Mouse (Mus musculus) lung, embryonic 15.5 days (tissue): ENCODE data around the gene Card19. TPM values are rescaled to one million over a fixed set of nuclear protein-coding genes. Genes with fewer than 3 reads are reported as not detected.

Experiments used
- ATAC-seq: fragments of 200-750 bp; cut with Nextera tagmentation; 2 replicates; pipeline ENCODE4 v1.8.0; 2017; ENCODE audit warnings: moderate number of reproducible peaks, borderline replicate concordance; ENCODE audit not compliant: low FRiP score, low TSS enrichment; ENCODE audit errors: extremely low read depth
- H3K27ac ChIP-seq: fragments of 300-500 bp; sonication (generic); 2 replicates; pipeline ENCODE4 v1.5.1; 2015; ENCODE audit warnings: moderate library complexity, mild to moderate bottlenecking, inconsistent platforms
- H3K27me3 ChIP-seq: fragments of 300-500 bp; sonication (generic); 2 replicates; pipeline ENCODE4 v1.6.1; 2015; ENCODE audit warnings: inconsistent platforms
- H3K36me3 ChIP-seq: fragments of 300-500 bp; sonication (generic); 2 replicates; pipeline ENCODE4 v1.6.1; 2015; ENCODE audit warnings: inconsistent platforms
- H3K4me1 ChIP-seq: fragments of 300-500 bp; sonication (generic); 2 replicates; pipeline ENCODE4 v1.6.1; 2015; ENCODE audit warnings: inconsistent platforms
- H3K4me2 ChIP-seq: fragments of 300-500 bp; sonication (generic); 2 replicates; pipeline ENCODE4 v1.6.1; 2015; ENCODE audit warnings: inconsistent platforms, mild to moderate bottlenecking, moderate library complexity
- H3K4me3 ChIP-seq: fragments of 300-500 bp; sonication (generic); 2 replicates; pipeline ENCODE4 v1.5.1; 2015; ENCODE audit warnings: mild to moderate bottlenecking, inconsistent platforms
- H3K9ac ChIP-seq: fragments of 300-500 bp; sonication (generic); 2 replicates; pipeline ENCODE4 v1.6.1; 2015; ENCODE audit warnings: inconsistent platforms
- H3K9me3 ChIP-seq: fragments of 300-500 bp; sonication (generic); 2 replicates; pipeline ENCODE4 v1.6.1; 2016; ENCODE audit warnings: inconsistent platforms
- WGBS: fragments of 180-500 bp; shearing (Covaris S2); methylation state at CpG from one replicate; pipeline ENCODE4 v1.1.7; 2015; 5-methylcytosine and 5-hydroxymethylcytosine counted together
- polyA plus RNA-seq: library from polyadenylated mRNA; unstranded; fragments of >200 nt; fragmentation: Nextera tagmentation; extraction: Ambion mirVana; gene quantifications from 2 replicates; pipeline ENCODE4 v1.2.1, GENCODE M21; 2015

Card19 gene
- polyA plus RNA-seq, 1 experiment from 2014 or later = 52.6 TPM

- Histone ChIP-seq H3K4me1 (peaks cover 6% of the 10 kb centered on the region; the same call in 1 of the 2 replicates), H3K27ac (no peak overlapping the region), H3K4me2 (no peak overlapping the region), H3K9ac (no peak overlapping the region), H3K9me3 (no peaks in the 10 kb centered on the region), H3K27me3 (no peaks in the 10 kb centered on the region), H3K36me3 (no peaks in the 10 kb centered on the region), H3K4me3 (no peak overlapping the region)
- ATAC-seq = no peak
- WGBS = 81% methylated on average over 5 of the region's 5 CpGs
Measured at GRCm38 (mm10) chr13:49180274-49180673, 35.6 kb downstream of the Card19 start.

GRCm38 (mm10) chr13:49178839-49179585 is 36.8 kb downstream of the Card19 start:
- no peak overlapping the region for H3K4me2 ChIP-seq
- peak; percentile 56; the same call in 1 of the 2 replicates for ATAC-seq
- no peaks in the 10 kb centered on the region for H3K27me3 ChIP-seq
- H3K36me3 ChIP-seq = no peaks in the 10 kb centered on the region
- H3K9me3 ChIP-seq = no peaks in the 10 kb centered on the region
- H3K9ac ChIP-seq = no peak overlapping the region
- 54% methylated on average over 19 of the region's 19 CpGs for WGBS
- peak overlapping the region; percentile 30; the same call in 1 of the 2 replicates for H3K27ac ChIP-seq
- peaks cover 6% of the 10 kb centered on the region; the same call in 1 of the 2 replicates for H3K4me1 ChIP-seq
- no peak overlapping the region for H3K4me3 ChIP-seq

- Histone ChIP-seq H3K36me3 (no peaks in the 10 kb centered on the region), H3K4me1 (peaks cover 5% of the 10 kb centered on the region), H3K4me2 (no peak overlapping the region), H3K27ac (no peak overlapping the region), H3K9ac (no peak overlapping the region), H3K27me3 (no peaks in the 10 kb centered on the region), H3K9me3 (no peaks in the 10 kb centered on the region), H3K4me3 (no peak overlapping the region)
- no peak for ATAC-seq
- WGBS = 70% methylated on average over 10 of the region's 10 CpGs
Measured at GRCm38 (mm10) chr13:49175509-49175908, 40.3 kb downstream of the Card19 start.

GRCm38 (mm10) chr13:49172971-49173596 is 42.8 kb downstream of the Card19 start:
- H3K27ac ChIP-seq = no peak overlapping the region
- no peaks in the 10 kb centered on the region for H3K27me3 ChIP-seq
- H3K9me3 ChIP-seq = no peaks in the 10 kb centered on the region
- no peak overlapping the region for H3K4me3 ChIP-seq
- H3K4me1 ChIP-seq = peaks cover 5% of the 10 kb centered on the region; the same call in 1 of the 2 replicates
- no peaks in the 10 kb centered on the region for H3K36me3 ChIP-seq
- H3K4me2 ChIP-seq = no peak overlapping the region
- no peak overlapping the region for H3K9ac ChIP-seq
- WGBS = 6% methylated on average over 12 of the region's 12 CpGs
- ATAC-seq = peak; percentile 73; the same call in 1 of the 2 replicates

- Histone ChIP-seq H3K36me3 (no peaks in the 10 kb centered on the region), H3K4me2 (no peak overlapping the region), H3K27me3 (no peaks in the 10 kb centered on the region), H3K9me3 (no peaks in the 10 kb centered on the region), H3K4me1 (peaks cover 5% of the 10 kb centered on the region; the same call in 1 of the 2 replicates), H3K9ac (no peak overlapping the region), H3K27ac (no peak overlapping the region), H3K4me3 (no peak overlapping the region)
- WGBS = 87% methylated on average over 7 of the region's 7 CpGs
- ATAC-seq = 0 out of 2 replicates have a peak, but pooled peaks have one; percentile 2
Measured at GRCm38 (mm10) chr13:49172335-49172734, 43.5 kb downstream of the Card19 start.

- Histone ChIP-seq H3K27ac (no peak overlapping the region), H3K4me1 (peaks cover 5% of the 10 kb centered on the region; the same call in 1 of the 2 replicates), H3K36me3 (no peaks in the 10 kb centered on the region), H3K9me3 (no peaks in the 10 kb centered on the region), H3K27me3 (no peaks in the 10 kb centered on the region), H3K4me3 (no peak overlapping the region), H3K9ac (no peak overlapping the region), H3K4me2 (no peak overlapping the region)
- 54% methylated on average over 1 of the region's 1 CpGs for WGBS
- no peak for ATAC-seq
Measured at GRCm38 (mm10) chr13:49171729-49172128, 44.1 kb downstream of the Card19 start.

DNA sequence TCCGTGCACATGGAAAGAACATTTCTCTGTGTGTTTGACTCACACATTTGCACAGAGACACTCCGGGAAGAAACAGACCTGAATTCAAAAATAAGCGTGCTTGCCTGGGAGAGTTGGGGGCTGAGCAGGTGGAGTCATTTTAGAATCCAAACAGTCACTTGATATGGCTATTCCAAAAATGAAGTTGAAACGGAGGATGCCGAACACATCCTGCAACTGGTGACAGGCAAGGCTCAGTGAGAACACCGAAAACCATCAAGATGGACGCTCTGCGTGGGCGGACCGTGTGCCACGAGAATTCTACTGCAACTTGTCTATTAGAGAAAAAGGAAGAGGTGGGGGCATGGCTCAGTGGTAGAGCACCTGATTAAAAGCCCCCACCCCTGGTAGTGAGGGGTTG is 45.2 kb downstream of the Card19 start:
- WGBS = 88% methylated on average over 11 of the region's 11 CpGs
- no peaks in the 10 kb centered on the region for H3K27me3 ChIP-seq
- no peak overlapping the region for H3K4me3 ChIP-seq
- no peak overlapping the region for H3K4me2 ChIP-seq
- no peaks in the 10 kb centered on the region for H3K9me3 ChIP-seq
- peaks cover 5% of the 10 kb centered on the region; the same call in 1 of the 2 replicates for H3K4me1 ChIP-seq
- H3K9ac ChIP-seq = no peak overlapping the region
- no peak overlapping the region for H3K27ac ChIP-seq
- no peak for ATAC-seq
- H3K36me3 ChIP-seq = no peaks in the 10 kb centered on the region

DNA sequence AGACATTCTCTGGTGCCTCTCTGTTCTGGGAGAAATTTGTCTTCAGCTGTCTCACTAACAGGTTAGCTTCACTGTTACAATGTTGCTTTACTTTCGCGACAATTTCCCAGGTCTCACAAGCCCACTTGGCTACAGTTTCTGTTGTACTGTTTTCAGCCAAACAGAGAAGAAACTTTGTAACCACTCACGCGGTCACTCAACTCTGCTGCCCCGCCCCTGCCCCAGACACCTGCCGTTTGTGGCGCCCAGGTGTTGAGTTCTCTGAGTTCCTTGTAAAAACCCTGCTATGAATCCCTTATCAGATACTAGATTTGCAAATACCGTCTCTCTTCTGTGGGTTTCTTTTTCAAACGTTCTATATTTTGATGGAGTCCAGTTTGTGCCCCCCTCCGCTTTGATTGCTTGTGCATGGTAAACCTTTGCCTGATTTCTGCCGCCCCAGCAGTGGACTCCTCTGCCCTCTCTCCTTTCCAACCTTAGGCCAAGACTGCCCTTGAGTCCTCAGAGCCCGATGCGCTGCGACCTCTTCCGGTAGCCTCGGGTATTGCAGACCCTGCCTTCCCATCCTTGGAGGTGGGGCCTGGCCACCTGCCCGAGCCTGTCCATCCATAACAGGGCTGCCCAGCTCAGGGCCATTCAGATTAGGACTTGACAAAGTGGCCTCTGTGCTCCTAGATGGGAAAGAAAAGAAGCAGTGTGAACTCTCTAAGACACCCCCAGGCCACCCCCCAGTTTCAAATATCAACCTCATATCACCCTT is 46.2 kb downstream of the Card19 start:
- H3K4me3 ChIP-seq = no peak overlapping the region
- H3K4me2 ChIP-seq = no peak overlapping the region
- H3K27me3 ChIP-seq = no peaks in the 10 kb centered on the region
- H3K27ac ChIP-seq = no peak overlapping the region
- H3K9ac ChIP-seq = no peak overlapping the region
- H3K36me3 ChIP-seq = no peaks in the 10 kb centered on the region
- 13% methylated on average over 17 of the region's 17 CpGs for WGBS
- peaks cover 5% of the 10 kb centered on the region; the same call in 1 of the 2 replicates for H3K4me1 ChIP-seq
- peak; percentile 63; the same call in 1 of the 2 replicates for ATAC-seq
- H3K9me3 ChIP-seq = no peaks in the 10 kb centered on the region

DNA sequence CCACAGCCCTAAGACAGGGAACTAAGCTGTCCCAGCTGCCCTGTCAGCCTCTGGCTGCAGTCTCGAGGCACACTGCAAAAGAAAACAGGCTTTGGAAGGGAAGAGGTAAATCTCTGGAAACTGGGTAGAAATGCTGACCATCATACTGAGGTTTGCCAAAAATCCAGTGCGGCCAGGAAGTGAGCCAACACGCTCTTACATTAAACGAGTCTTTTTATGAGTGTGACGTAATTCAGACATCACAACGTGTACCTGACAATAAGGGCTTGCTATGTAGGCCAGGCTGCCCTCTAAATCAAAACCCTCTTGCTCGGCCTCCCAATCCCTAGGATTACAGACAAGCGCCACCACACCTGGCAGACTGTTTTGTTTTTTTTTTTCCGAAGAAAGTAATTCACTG is 48.8 kb downstream of the Card19 start:
- no peaks in the 10 kb centered on the region for H3K9me3 ChIP-seq
- no peak overlapping the region for H3K27ac ChIP-seq
- no peaks in the 10 kb centered on the region for H3K4me1 ChIP-seq
- H3K4me3 ChIP-seq = no peak overlapping the region
- 51% methylated on average over 9 of the region's 9 CpGs for WGBS
- no peak overlapping the region for H3K9ac ChIP-seq
- H3K27me3 ChIP-seq = no peaks in the 10 kb centered on the region
- H3K36me3 ChIP-seq = no peaks in the 10 kb centered on the region
- H3K4me2 ChIP-seq = no peak overlapping the region
- ATAC-seq = no peak

DNA sequence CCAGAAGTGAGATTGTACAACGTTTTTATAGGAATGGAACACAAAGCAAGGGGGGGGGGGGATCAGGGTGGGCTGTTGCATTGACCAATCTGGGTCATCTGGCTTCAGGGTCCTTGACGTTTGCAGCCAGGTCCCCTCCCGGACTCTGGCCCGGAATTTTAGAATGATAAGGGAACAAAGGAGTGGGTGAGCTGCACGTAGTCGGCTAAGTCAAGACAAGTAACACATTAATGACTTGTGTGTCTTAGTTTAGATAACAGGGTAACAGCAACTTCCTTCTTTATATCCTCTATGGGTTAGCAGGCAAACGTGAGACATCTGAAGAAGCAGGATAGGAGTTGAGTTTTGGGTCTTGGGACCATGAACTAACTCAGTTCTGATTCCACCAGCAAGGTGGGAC is 52.2 kb downstream of the Card19 start:
- Histone ChIP-seq H3K27ac (no peak overlapping the region), H3K27me3 (no peaks in the 10 kb centered on the region), H3K4me2 (no peak overlapping the region), H3K4me1 (no peaks in the 10 kb centered on the region), H3K9me3 (no peaks in the 10 kb centered on the region), H3K9ac (no peak overlapping the region), H3K36me3 (no peaks in the 10 kb centered on the region), H3K4me3 (no peak overlapping the region)
- no peak for ATAC-seq
- WGBS = 26% methylated on average over 7 of the region's 7 CpGs

DNA sequence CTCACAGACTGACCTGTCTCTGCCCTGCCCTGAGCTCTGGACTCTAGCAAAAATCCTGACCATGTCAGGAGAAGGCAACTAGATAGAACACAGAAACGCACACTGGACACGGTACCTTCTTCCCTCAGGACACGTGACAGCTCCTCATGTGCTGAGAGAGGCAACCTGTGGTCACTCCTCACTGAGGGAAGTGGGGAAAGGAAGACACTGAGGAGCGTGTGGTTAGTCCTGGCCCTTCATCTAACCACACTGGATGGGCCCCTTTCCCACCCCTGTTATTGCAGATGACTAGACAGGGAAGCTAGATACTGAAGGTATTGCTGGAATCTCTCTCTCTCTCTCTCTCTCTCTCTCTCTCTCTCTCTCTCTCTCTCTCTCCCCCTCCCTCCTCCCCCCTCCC is 53.1 kb downstream of the Card19 start:
- H3K9ac ChIP-seq = no peak overlapping the region
- 67% methylated on average over 4 of the region's 4 CpGs for WGBS
- H3K27me3 ChIP-seq = no peaks in the 10 kb centered on the region

More for the DNA sequence above, 53.1 kb downstream of the Card19 start:
- H3K4me1 ChIP-seq = no peaks in the 10 kb centered on the region
- no peaks in the 10 kb centered on the region for H3K36me3 ChIP-seq
- H3K9me3 ChIP-seq = no peaks in the 10 kb centered on the region
- no peak for ATAC-seq
- no peak overlapping the region for H3K4me3 ChIP-seq
- no peak overlapping the region for H3K4me2 ChIP-seq
- H3K27ac ChIP-seq = no peak overlapping the region
